Mouse (Mus musculus): Measurements from ENCODE around the gene Rps15. TPM values are rescaled to one million over a fixed set of nuclear protein-coding genes. Genes with fewer than 3 reads are reported as not detected.
A peak's percentile ranks its signal among the peaks of the same experiment; 100 is the strongest.

Gene Rps15
- polyA plus RNA-seq, 1 experiment from 2014 or later = 708 TPM

- no peak for TF ChIP-seq CTCF (IDR thresholded peaks at IDR 0.05; ENCODE audit: low read depth)
- peak overlapping the region; percentile 51 for H3K9ac ChIP-seq (ENCODE audit: low read depth, low read length)
- H3K27me3 ChIP-seq (replicated peaks; ENCODE audit: control insufficient read depth, insufficient read depth, low read length) = no peaks in the 10 kb centered on the region
- no peaks in the 10 kb centered on the region for H3K9me3 ChIP-seq (ENCODE audit: control insufficient read depth)
- peak overlapping the region; percentile 45 for H3K4me3 ChIP-seq (ENCODE audit: low read depth, low read length)
- peaks cover 7% of the 10 kb centered on the region; the same call in 1 of the 2 replicates for H3K4me1 ChIP-seq (replicated peaks; ENCODE audit: control insufficient read depth, insufficient read depth, low read length)
- peak overlapping the region; percentile 93 for H3K27ac ChIP-seq (ENCODE audit: low read depth, low read length)
- H3K4me2 ChIP-seq (replicated peaks; ENCODE audit: low read depth) = peak overlapping the region; percentile 95
- peaks cover 41% of the 10 kb centered on the region for H3K36me3 ChIP-seq (ENCODE audit: control insufficient read depth, insufficient read depth)
- WGBS = 7% methylated on average over 19 of the region's 19 CpGs
- no peak for ATAC-seq
These were observed 32.2 kb upstream of the Rps15 start for GRCm38 (mm10) chr10:80259861-80260641.

GRCm38 (mm10) chr10:80260642-80261584 lies 31.3 kb upstream of the Rps15 start, which contains the start of the genes Gamt and Dazap1:
Gene Gamt (minus strand): TSS chr10:80261012.
Gene Dazap1 (plus strand): TSS chr10:80261486.
- peak; percentile 88 for ATAC-seq
- Histone ChIP-seq H3K9ac (ENCODE audit: low read depth, low read length) (peak within 1 kb of the TSS; percentile 54), H3K36me3 (ENCODE audit: control insufficient read depth, insufficient read depth) (peaks cover 32% of the 10 kb centered on the region), H3K4me3 (ENCODE audit: low read depth, low read length) (peak within 1 kb of the TSS; percentile 45), H3K4me1 (replicated peaks; ENCODE audit: control insufficient read depth, insufficient read depth, low read length) (peaks cover 7% of the 10 kb centered on the region; the same call in 1 of the 2 replicates), H3K4me2 (replicated peaks; ENCODE audit: low read depth) (peak within 1 kb of the TSS; percentile 95), H3K9me3 (ENCODE audit: control insufficient read depth) (no peaks in the 10 kb centered on the region), H3K27ac (ENCODE audit: low read depth, low read length) (peak within 1 kb of the TSS; percentile 93), H3K27me3 (replicated peaks; ENCODE audit: control insufficient read depth, insufficient read depth, low read length) (no peaks in the 10 kb centered on the region)
- 0 out of 2 replicates have a peak, but pooled peaks have one; percentile 1 for TF ChIP-seq CTCF (IDR thresholded peaks at IDR 0.05; ENCODE audit: low read depth)
- under 1% methylated on average over 49 of the region's 49 CpGs for WGBS

- H3K27ac ChIP-seq (ENCODE audit: low read depth, low read length) = peak overlapping the region; percentile 93
- peaks cover 7% of the 10 kb centered on the region; the same call in 1 of the 2 replicates for H3K4me1 ChIP-seq (replicated peaks; ENCODE audit: control insufficient read depth, insufficient read depth, low read length)
- under 1% methylated on average over 14 of the region's 14 CpGs for WGBS
- H3K4me2 ChIP-seq (replicated peaks; ENCODE audit: low read depth) = peak overlapping the region; percentile 95
- H3K9me3 ChIP-seq (ENCODE audit: control insufficient read depth) = no peaks in the 10 kb centered on the region
- no peaks in the 10 kb centered on the region for H3K27me3 ChIP-seq (replicated peaks; ENCODE audit: control insufficient read depth, insufficient read depth, low read length)
- H3K9ac ChIP-seq (ENCODE audit: low read depth, low read length) = peak overlapping the region; percentile 54
- ATAC-seq = peak; percentile 73
- H3K4me3 ChIP-seq (ENCODE audit: low read depth, low read length) = peak overlapping the region; percentile 45
- TF ChIP-seq CTCF (IDR thresholded peaks at IDR 0.05; ENCODE audit: low read depth) = no peak
- H3K36me3 ChIP-seq (ENCODE audit: control insufficient read depth, insufficient read depth) = peaks cover 25% of the 10 kb centered on the region; the same call in 1 of the 2 replicates
These were observed 30.7 kb upstream of the Rps15 start for GRCm38 (mm10) chr10:80261585-80261968.

- H3K9ac ChIP-seq (ENCODE audit: low read depth, low read length) = peak overlapping the region; percentile 54; the same call in 1 of the 2 replicates
- ATAC-seq = no peak
- peak overlapping the region; percentile 45 for H3K4me3 ChIP-seq (ENCODE audit: low read depth, low read length)
- peaks cover 7% of the 10 kb centered on the region; the same call in 1 of the 2 replicates for H3K4me1 ChIP-seq (replicated peaks; ENCODE audit: control insufficient read depth, insufficient read depth, low read length)
- no peak for TF ChIP-seq CTCF (IDR thresholded peaks at IDR 0.05; ENCODE audit: low read depth)
- peak overlapping the region; percentile 95 for H3K4me2 ChIP-seq (replicated peaks; ENCODE audit: low read depth)
- no peaks in the 10 kb centered on the region for H3K27me3 ChIP-seq (replicated peaks; ENCODE audit: control insufficient read depth, insufficient read depth, low read length)
- no peaks in the 10 kb centered on the region for H3K9me3 ChIP-seq (ENCODE audit: control insufficient read depth)
- H3K27ac ChIP-seq (ENCODE audit: low read depth, low read length) = peak overlapping the region; percentile 93; the same call in 1 of the 2 replicates
- 65% methylated on average over 12 of the region's 12 CpGs for WGBS
- peaks cover 19% of the 10 kb centered on the region; the same call in 1 of the 2 replicates for H3K36me3 ChIP-seq (ENCODE audit: control insufficient read depth, insufficient read depth)
These were observed 30.1 kb upstream of the Rps15 start for GRCm38 (mm10) chr10:80262169-80262568.

- WGBS = 90% methylated on average over 10 of the region's 10 CpGs
- Histone ChIP-seq H3K4me2 (replicated peaks; ENCODE audit: low read depth) (no peak overlapping the region), H3K27me3 (replicated peaks; ENCODE audit: control insufficient read depth, insufficient read depth, low read length) (no peaks in the 10 kb centered on the region), H3K4me1 (replicated peaks; ENCODE audit: control insufficient read depth, insufficient read depth, low read length) (peaks cover 7% of the 10 kb centered on the region; the same call in 1 of the 2 replicates), H3K36me3 (ENCODE audit: control insufficient read depth, insufficient read depth) (peaks cover 14% of the 10 kb centered on the region; the same call in 1 of the 2 replicates), H3K9me3 (ENCODE audit: control insufficient read depth) (no peaks in the 10 kb centered on the region), H3K9ac (ENCODE audit: low read depth, low read length) (no peak overlapping the region), H3K4me3 (ENCODE audit: low read depth, low read length) (no peak overlapping the region), H3K27ac (ENCODE audit: low read depth, low read length) (no peak overlapping the region)
- no peak for TF ChIP-seq CTCF (IDR thresholded peaks at IDR 0.05; ENCODE audit: low read depth)
- ATAC-seq = no peak
These were observed 29.4 kb upstream of the Rps15 start for GRCm38 (mm10) chr10:80262776-80263365.
